Mouse (Mus musculus): ENCODE measurements at regions not wholly inside any gene's neighbourhood (a gene's known extent, or its start where the extent isn't known, plus 50 kb on each side); places are given as distances from the start of the nearest gene placed in this dataset.

DNA sequence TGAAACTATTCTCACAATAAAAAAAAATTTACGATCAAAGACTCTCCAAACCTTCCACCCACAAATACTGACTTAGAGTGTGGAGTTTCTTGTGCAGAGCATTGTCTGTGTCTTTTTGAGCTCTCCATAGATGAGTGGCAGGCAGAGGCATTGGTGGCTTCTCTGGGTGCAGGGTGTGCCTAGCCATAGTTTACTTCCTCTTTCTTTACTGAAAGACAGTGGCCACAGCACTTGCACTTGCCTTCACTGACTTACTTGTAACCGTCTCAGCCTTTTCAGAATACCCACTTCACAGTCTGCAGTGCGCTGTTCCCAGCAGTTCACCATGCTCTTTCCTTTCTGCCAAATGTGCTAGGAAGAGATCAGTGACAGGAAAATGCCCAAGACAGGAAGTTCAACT is 316.1 kb upstream of the Meox2 start:
- no peaks in the 10 kb centered on the region for H3K36me3 ChIP-seq (replicated peaks in 1 of 2; ENCODE audit: control insufficient read depth in 1 of 2, insufficient read depth in 1 of 2, low read length in 1 of 2)
- no peak overlapping the region for H3K9ac ChIP-seq (ENCODE audit: insufficient read depth, low read depth)
- H3K9me3 ChIP-seq (replicated peaks; ENCODE audit: low read length): no peaks in the 10 kb centered on the region
- dilution Hi-C loops (cut with MboI; ENCODE audit: extremely low pct_ligation_motif_present, extremely low pct_unique_long_range_greater_than_20kb, low sequenced_read_pairs): no loop called here
- H3K4me2 ChIP-seq (ENCODE audit: insufficient read depth, low read depth, poor library complexity, severe bottlenecking): peak overlapping the region; percentile 64
- H3K4me1 ChIP-seq (ENCODE audit: control insufficient read depth in 1 of 2, insufficient read depth in 2 of 2): peaks cover 2 to 7% of the 10 kb centered on the region in 2 experiments; a peak in 3 of 4 replicates
- H3K79me2 ChIP-seq (replicated peaks; ENCODE audit: control insufficient read depth, extremely low read depth, insufficient read depth, poor library complexity, severe bottlenecking): no peaks in the 10 kb centered on the region
- peak; percentile 57 for DNase-seq (ENCODE audit: extremely low read depth)
- H3K4me3 ChIP-seq (replicated peaks in 1 of 3; ENCODE audit: low read depth in 2 of 3, low read length in 2 of 3, poor library complexity in 1 of 3): no peak overlapping the region
- no peak overlapping the region for H3K27ac ChIP-seq (ENCODE audit: insufficient read depth, low read depth)
- H3K27me3 ChIP-seq (replicated peaks): no peaks in the 10 kb centered on the region
- peak; percentile 24; the same call in 1 of the 2 replicates for TF ChIP-seq EP300 (IDR thresholded peaks at IDR 0.05; ENCODE audit: low read length)
- no peak for TF ChIP-seq MXI1 (IDR thresholded peaks at IDR 0.05; ENCODE audit: low read depth, low read length)
- no peak for TF ChIP-seq KAT2A (IDR thresholded peaks at IDR 0.05; ENCODE audit: insufficient replicate concordance, low read length)
- peak; percentile 26; the same call in 1 of the 2 replicates for TF ChIP-seq BHLHE40 (IDR thresholded peaks at IDR 0.05; ENCODE audit: low read depth, low read length)
- in situ Hi-C loops (cut with MboI; ENCODE audit: low pct_ligation_motif_present, low pct_unique_long_range_greater_than_20kb, low sequenced_read_pairs): no loop called here

DNA sequence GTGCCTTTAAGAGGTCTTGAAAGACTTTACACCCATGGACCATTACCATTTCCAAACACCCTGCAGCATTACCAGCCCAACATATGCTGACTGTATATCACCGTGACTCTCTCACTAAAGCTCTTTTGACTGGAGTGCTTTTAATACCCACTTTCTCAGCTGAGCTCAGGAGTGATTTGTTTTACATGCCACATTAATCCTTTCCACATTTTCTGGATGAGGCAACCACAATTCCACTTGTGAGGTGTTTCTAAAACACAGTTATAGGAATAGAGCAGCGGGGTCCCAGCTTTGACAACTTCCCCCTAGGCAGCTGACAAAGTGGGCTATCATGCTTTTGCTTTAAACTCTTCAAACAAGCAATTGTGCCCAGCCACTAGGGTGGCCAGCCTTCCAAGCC is 314.5 kb upstream of the Meox2 start:
- Histone ChIP-seq H3K27me3 (replicated peaks) (no peaks in the 10 kb centered on the region), H3K9ac (ENCODE audit: insufficient read depth, low read depth) (no peak overlapping the region), H3K36me3 (replicated peaks in 1 of 2; ENCODE audit: control insufficient read depth in 1 of 2, insufficient read depth in 1 of 2, low read length in 1 of 2) (no peaks in the 10 kb centered on the region), H3K79me2 (replicated peaks; ENCODE audit: control insufficient read depth, extremely low read depth, insufficient read depth, poor library complexity, severe bottlenecking) (no peaks in the 10 kb centered on the region), H3K4me3 (replicated peaks in 1 of 3; ENCODE audit: low read depth in 2 of 3, low read length in 2 of 3, poor library complexity in 1 of 3) (no peak overlapping the region), H3K27ac (ENCODE audit: insufficient read depth, low read depth) (no peak overlapping the region), H3K4me1 (ENCODE audit: control insufficient read depth in 1 of 2, insufficient read depth in 2 of 2) (peaks cover 2 to 7% of the 10 kb centered on the region in 2 experiments; a peak in 3 of 4 replicates), H3K4me2 (ENCODE audit: insufficient read depth, low read depth, poor library complexity, severe bottlenecking) (no peak overlapping the region), H3K9me3 (replicated peaks; ENCODE audit: low read length) (no peaks in the 10 kb centered on the region)
- in situ Hi-C loops (cut with MboI; ENCODE audit: low pct_ligation_motif_present, low pct_unique_long_range_greater_than_20kb, low sequenced_read_pairs): no loop called here
- no peak for DNase-seq (ENCODE audit: extremely low read depth)
- no peak for TF ChIP-seq E2F4 (IDR thresholded peaks at IDR 0.05; ENCODE audit: insufficient replicate concordance, low read depth, low read length)
- no peak for TF ChIP-seq MAFK (IDR thresholded peaks at IDR 0.05; ENCODE audit: insufficient replicate concordance, low read length)
- dilution Hi-C loops (cut with MboI; ENCODE audit: extremely low pct_ligation_motif_present, extremely low pct_unique_long_range_greater_than_20kb, low sequenced_read_pairs): no loop called here

DNA sequence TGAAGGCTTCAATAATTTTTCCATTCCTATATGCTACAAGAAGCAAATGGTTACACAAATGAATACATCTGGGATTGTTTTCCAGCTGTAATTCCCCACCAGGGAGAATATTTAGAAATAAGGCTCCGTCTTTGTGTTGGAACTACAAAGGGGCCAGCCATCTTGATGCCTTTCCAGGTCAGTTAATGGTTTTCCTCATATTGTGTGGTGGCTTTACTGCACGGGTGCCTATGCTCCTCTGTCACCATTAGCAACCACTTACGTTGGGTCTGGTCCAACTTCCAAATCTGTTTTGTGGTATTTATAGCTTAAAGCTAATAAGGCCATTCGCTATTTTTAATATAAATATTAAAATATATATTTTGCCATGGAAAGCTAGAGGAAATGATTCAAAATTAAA is 312.1 kb upstream of the Meox2 start:
- dilution Hi-C loops (cut with MboI; ENCODE audit: extremely low pct_ligation_motif_present, extremely low pct_unique_long_range_greater_than_20kb, low sequenced_read_pairs) (no loop called here), in situ Hi-C loops (cut with MboI; ENCODE audit: low pct_ligation_motif_present, low pct_unique_long_range_greater_than_20kb, low sequenced_read_pairs) (no loop called here)
- Histone ChIP-seq H3K79me2 (replicated peaks; ENCODE audit: control insufficient read depth, extremely low read depth, insufficient read depth, poor library complexity, severe bottlenecking) (no peaks in the 10 kb centered on the region), H3K36me3 (replicated peaks in 1 of 2; ENCODE audit: control insufficient read depth in 1 of 2, insufficient read depth in 1 of 2, low read length in 1 of 2) (no peaks in the 10 kb centered on the region), H3K9me3 (replicated peaks; ENCODE audit: low read length) (no peaks in the 10 kb centered on the region), H3K9ac (ENCODE audit: insufficient read depth, low read depth) (no peak overlapping the region), H3K4me1 (ENCODE audit: control insufficient read depth in 1 of 2, insufficient read depth in 2 of 2) (peaks cover 2 to 7% of the 10 kb centered on the region in 2 experiments; a peak in 3 of 4 replicates), H3K4me3 (replicated peaks in 1 of 3; ENCODE audit: low read depth in 2 of 3, low read length in 2 of 3, poor library complexity in 1 of 3) (no peak overlapping the region), H3K4me2 (ENCODE audit: insufficient read depth, low read depth, poor library complexity, severe bottlenecking) (no peak overlapping the region), H3K27ac (ENCODE audit: insufficient read depth, low read depth) (no peak overlapping the region), H3K27me3 (replicated peaks) (no peaks in the 10 kb centered on the region)
- TF ChIP-seq PAX5 (IDR thresholded peaks at IDR 0.05; ENCODE audit: low read length) (no peak), MAFK (IDR thresholded peaks at IDR 0.05; ENCODE audit: insufficient replicate concordance, low read length) (no peak), CHD2 (IDR thresholded peaks at IDR 0.05; ENCODE audit: low read length) (no peak), POLR2A (IDR thresholded peaks at IDR 0.05; ENCODE audit: low read depth, low read length) (no peak), HCFC1 (IDR thresholded peaks at IDR 0.05; ENCODE audit: low read depth, low read length) (no peak), IRF4 (IDR thresholded peaks at IDR 0.05; ENCODE audit: low read depth, low read length) (no peak)
- no peak for DNase-seq (ENCODE audit: extremely low read depth)
